Mouse (Mus musculus) common myeloid progenitor, adult 5-6 weeks (primary cell): ENCODE data around the gene Cryl1. TPM values are rescaled to one million over a fixed set of nuclear protein-coding genes. Genes with fewer than 3 reads are reported as not detected.

ENCODE experiments used
- ATAC-seq: replicated peaks from 2 replicates; pipeline ENCODE4 v1.8.0; 2016; ENCODE audit warnings: low read depth, mild to moderate bottlenecking, moderate TSS enrichment, inconsistent platforms; ENCODE audit not compliant: poor library complexity, severe bottlenecking
- total RNA-seq: library from RNA; stranded (forward); fragments of 200-1000, 187-1606 nt; gene quantifications from 2 replicates; pipeline ENCODE4 v1.2.3, GENCODE M21; 2017

The Cryl1 gene
- total RNA-seq: 11.8 and 12.1 TPM in 2 replicates

DNA sequence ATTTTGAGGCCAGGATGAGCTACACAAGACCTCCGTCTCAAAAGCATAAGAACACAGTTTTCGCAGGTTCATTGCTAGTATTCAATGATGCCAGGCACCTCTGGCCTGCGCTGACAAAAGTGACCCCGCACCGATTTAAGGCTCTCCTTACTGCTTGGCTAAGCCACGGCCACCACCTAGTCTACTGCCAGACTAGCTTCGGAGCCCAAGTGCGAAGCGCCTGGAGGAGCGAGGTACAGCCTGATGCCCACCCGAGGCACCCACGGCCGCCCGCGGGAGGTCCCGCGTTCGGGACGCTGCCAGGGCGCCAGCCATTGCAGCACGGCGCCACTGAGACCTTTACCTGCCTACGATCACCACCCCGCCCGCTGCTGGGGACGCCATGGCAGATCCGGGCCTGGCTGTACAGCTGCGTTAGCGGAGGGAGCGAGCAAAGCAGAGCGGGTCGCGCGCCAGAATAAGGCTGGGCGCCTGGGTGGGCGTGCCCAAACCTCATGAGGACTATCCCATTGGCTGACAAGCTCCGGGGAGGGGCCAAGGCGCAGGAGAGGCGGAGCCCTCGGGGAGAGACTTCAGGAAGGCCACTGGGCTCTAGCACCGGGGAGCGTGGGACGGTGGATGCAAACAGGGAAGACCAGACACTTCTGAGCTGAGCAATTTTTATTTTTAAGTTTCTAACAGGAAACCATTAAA is at the start of gene Cryl1:
TSS of gene Cryl1 (minus strand) at position 465 of the 693 bp plus-strand sequence.
- ATAC-seq: peak; percentile 99

DNA sequence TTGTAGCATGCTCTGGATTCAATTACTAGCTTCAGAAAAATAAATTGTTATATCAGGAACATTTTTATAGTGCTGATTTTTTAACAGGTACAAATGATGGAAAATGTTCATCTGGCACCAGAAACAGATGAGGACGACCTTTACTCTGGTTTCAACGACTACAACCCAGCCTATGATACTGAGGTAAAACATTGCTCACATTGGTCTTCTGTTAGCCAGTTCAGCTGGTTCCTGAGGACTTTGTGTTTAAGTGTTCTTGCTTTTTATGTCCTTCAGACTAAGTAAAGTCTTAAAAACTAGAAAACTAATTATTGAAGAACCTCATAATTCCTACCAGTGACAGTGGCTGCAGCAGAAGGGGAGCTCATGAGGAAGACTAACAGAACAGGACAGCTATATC is 32.1 kb upstream of the Cryl1 start:
- ATAC-seq: no peak

DNA sequence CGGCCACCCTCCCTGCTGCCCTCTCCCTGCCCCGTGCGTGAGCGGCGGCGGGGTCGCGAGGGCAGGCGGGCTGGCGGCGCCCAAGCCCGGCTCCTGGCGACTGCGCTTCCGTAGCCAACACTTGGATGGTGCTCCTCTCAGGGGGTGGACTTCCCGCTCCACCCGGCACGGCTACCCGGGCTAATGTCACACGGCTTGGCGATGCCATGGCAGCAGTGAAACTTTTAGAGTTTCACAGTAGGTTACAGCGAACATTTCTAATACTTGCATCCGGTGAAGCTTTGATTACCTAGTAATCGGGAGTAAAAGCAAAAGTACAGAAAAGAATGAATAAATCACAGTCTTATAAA is 25.9 kb upstream of the Cryl1 start:
- peak; percentile 66 for ATAC-seq

DNA sequence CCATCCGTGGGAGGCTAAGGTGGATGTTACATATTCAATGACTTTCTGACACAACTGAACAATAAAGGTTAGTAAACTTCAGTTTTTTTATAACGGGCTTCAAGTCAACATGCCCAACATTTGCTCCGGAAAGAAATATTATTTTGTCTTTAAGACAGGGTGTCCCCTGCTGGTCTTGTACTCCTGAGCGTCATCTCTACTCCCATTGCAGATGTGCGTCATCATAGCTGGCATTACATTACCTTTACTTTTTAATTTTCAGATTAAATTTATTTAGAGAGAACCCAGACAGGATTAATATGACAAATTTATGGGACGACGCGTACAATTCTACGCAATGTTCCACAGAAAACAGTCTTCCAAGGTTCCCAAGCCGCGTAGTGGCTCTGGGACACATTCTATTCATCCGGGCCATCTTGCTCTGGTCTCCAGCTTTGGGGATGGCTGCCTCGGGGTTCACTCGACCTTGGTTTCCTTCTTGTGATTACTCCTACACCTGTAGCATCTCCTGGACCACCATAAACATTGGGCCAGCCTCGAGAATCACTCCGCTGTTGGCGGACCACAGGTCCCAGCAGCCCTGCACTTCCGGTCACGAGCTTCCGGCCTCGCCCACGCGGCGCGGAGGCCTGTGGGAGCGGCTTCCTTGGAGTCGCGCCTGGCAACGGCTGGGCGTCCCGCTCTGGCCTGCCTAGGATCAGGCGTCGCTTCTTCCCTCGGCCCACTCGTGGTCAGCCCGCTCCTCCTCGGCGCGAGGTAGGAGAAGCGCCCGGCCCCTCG is 25.3 kb upstream of the Cryl1 start, which contains the start of gene Ift88:
TSS of gene Ift88 (plus strand) at position 631 of the 780 bp plus-strand sequence.
- peak; percentile 98 for ATAC-seq

DNA sequence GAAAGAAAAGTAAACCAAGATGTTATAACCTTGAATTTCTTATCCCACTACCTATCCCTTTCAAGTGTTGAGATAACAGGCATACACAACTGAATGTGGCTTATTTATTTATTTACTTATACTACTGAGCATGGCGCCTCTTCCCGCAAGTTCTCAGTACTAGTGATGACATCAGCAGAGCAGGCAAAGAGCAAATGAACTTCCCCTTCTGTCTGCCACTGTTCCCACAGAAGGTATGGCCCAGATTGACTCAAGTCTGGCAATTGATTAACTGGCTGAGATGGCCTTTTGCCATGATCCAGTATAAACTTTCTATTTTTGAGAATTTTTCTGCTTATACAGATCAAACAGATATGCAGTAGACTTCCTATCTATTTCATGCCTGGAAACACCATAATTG is 18.9 kb upstream of the Cryl1 start:
- ATAC-seq: 0 out of 2 replicates have a peak, but pooled peaks have one; percentile 45

DNA sequence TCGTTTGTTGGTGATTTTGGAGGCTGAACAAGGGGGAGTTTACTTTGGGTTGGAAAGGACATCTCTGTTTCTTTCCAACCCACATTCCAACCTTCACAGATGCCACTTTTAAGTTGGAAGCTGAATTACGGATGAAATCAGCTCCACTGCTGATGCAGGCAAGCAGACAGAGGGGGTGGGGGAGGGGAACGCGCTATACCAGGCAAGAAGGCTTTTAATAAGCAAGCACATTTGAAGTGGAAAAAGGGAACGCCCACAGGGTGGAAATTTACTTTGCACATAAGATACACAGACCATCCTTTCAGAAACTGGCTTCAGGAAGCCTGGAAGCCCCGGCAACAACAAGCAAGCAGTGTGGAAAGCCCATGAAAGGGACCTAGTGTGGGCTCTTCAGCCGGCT is 13.8 kb upstream of the Cryl1 start:
- no peak for ATAC-seq

DNA sequence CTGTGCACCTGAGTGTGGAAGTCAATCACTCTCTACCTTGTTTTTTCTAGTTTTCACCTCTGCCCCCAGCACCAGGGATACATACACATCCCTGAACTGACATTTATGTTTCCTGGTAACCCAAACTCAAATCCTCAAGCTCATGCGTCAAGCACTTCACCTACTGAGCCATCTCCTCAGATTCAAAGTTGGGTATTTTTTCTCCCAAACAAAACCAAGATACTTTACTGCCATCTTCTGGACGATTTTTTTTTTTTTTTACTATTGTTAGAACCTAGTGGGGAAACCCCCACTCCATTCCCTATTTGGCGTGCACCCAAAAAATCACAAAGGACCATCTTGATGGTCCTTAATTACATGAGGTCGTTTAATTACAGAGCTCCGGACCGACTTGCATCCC is 10.8 kb upstream of the Cryl1 start:
- no peak for ATAC-seq

DNA sequence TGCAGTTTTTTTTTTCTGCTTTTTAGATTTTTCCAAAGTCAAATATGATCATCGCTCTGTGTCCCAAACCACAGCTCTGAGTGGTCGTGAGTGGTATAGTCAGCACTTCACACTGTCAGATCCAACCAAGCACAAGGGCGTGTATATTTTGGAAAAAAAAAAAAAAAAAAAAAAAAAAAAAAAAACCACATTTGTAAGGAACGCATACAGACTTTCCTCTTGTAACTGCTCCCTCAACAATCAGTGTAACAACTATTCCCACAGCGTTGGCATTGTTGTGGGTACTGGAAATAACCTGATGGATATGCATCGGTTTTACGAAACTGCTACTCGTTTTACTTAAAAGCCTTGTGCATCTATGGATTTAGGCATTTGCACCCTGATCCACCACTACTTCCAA is 9.8 kb upstream of the Cryl1 start:
- ATAC-seq: no peak

DNA sequence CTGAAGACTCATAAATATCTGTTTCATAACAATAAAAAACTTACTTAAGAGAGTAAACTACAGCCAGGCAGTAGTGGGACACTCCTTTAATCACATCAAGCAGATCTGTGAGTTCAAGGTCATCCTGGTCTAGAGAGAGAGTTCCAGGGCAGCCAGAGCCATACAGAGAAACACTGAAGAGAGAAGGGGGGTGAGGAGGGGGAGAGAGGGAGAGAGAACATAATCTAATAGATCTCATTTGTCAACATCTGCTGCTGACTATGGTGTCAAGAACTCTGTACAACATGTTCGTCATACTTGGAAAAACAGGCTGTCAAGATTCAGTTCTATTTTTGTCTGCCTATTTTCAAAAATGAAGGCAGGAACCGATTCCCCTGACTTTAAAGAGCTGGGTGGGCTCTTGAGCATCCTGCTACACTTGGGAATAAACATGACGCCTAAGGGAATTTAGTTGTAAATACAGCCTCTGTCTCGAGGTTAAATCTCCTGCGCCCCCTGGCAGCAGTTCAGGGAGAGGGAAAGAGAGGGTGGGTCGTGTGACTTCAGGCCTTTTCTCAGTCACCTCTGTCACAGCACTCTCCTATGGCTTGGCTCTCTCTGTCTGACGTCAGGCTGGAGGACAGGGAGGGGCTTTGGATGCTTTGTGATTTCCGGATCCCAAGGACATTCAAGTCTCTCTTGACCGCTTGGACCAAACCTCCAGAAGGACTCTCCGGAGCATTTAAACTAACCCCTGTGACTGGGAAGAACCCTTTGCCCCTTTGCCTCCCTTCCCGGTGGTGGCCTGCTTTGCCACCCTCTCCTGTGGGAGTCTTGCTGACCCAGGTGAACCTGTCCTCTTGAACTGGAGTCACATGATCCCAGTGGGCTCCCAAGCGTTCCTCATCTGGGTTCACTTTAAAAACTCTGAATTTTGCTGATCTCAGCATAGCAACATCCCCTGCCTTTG is 9.0 kb upstream of the Cryl1 start:
- peak; percentile 71 for ATAC-seq

DNA sequence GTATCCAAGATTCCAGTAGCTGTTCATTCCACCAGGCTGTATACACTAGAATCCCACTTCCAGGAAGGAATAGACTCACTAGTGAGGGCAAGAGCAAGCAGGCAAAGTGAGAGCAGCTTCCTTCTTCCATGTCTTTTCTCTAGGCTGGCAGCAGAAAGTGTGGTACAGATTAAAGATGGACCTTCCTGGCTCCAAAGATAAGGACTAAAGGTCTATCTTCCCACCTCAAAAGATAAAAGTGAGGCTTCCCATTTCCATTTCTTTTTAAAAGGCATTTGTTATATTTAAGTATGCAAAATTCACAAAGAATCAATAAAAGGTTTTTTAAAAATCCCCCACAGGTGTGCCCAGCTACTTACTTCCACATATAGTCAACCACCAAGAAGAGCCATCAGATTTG is 4.5 kb upstream of the Cryl1 start:
- no peak for ATAC-seq

DNA sequence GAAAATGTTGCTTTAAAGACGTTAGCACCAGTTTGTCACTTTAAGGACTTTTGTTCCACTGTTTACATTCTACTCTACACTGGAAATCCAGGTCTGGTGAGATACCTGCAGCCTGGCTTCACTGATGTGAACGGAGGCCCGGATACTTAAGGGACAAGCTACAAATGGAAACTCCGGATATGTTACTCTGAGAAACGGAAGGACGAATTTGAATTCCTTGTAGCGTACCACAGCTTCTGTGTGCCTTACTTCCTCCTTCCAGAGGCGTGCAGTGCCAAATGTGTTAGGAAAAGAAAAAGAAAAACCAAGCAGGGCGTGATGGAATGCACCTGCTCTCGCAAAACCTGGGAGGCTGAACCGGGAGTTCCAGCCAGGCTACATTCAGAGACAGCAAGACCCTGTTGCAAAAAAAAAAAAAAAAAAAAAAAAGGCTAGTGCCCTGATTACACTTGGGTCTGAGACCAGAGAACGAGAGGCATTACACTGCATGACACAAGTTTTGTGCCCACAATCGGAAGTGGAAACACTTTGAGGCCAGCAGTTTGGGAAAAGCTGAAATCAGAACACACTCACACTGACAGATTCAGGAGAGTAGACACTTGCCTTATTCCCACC is 591 bp upstream of the Cryl1 start:
- peak; percentile 75 for ATAC-seq

DNA sequence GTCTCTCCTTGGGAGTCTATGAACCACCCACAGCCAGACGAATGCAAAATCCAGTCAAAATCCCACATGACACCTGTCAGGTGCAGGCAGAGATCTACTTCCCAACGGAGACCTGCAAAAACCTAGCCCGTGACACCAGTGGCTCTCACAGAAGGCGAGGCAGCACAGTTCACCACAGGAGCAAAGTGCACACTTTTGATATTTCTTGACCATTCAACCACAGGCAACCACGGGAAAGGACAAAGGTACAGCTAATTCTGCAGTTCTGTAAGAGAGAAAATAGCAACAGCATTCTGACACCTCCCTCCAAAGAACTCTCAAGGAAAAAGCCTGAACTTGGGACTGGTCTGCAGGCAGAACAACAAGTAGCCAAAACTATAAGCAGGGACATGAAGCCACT is 1.1 kb downstream of the Cryl1 start:
- no peak for ATAC-seq

DNA sequence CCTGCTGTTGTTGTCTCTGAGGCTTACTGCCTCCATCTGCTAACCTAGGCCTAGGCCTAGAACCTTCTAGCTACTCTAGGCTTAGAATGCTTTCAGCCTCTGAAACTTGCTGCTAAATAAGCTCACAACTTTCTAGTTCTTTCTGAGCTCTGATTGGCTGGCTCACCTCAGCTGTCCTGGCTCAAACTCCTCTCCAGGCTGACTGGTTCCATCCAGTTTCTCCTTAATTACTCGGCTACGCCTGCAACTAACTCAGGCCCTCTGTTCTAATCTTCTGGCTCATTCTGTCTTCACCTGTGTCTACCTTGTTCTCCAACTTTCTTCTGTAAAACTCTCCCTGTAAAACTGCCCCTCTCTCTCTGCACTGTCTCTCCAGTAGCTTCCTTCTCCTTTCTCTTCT is 2.9 kb downstream of the Cryl1 start:
- no peak for ATAC-seq

DNA sequence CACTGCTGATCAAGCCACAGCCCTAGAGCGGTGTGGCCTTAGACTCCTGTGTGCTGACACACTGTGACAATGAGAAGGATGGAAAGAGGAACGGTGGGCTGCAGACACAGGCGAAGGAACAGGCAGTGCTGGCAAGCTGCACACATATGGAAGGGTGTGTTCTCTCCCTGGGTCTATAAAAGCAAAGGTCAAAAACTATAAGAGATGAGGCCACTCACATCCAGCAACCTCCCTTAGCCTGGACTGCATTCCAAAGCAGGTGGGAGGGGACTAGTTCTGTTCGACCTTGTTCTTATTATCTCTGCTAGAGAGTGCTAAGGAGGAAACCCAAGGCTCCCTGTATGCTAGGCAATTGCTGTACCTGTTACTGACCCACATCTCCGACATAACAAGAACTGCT is 6.1 kb downstream of the Cryl1 start:
- no peak for ATAC-seq

DNA sequence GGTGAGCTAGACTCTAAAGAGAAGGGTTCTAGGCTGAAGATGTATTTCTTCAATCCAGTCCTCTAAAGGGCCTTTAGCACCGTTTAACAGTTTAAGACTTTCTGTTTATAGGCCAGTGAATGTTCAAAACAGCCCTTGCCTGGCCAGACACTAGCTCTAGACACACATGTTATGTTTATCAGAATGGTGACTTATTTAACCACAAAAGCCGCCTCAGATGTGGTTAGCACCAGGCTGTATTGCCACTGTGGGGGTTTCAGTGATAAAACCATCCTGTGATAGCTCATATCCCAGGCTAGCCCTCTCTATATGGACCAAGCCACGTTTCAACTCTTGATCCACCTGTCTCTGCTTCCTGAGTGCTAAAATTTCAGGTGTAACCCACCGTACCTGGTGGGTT is 6.7 kb downstream of the Cryl1 start:
- ATAC-seq: no peak

DNA sequence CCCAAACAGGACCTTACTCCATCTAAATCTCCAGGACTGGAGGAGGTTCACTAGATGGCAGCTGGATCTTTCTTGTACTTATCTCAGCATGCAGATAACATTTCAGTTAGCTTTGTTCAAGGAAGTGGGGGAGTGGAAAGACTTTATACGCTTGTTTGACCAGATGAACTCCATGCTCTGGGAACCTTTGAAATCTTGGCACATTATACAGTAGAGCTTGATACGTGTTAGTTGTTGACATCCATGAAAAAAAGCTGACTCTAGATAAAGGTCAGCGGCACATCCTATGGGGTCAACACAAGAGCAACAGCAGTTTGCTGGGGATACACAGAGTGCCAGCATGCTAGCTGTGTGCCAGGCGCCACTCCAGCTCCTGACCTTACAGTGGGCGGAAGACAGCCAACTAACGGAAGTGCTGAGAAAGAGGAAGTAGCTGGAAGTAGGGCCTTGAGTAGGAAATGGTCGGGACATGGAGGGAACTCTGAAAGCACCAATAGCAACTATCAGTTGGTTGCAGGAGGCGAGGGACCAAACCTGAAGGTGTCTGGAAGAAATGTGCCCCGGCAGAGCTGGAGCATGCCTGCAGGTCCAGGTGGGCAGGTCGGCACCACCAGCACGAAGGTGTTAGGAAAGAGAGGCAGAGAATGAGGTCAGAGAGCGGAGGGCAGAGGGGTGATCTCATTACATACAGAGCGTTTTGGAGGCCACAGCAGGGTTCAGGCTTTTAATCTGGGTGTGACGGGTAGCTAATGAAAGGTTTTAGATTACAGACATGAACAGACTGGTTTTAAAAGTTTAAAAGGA is 11.4 kb downstream of the Cryl1 start:
- peak; percentile 86 for ATAC-seq

DNA sequence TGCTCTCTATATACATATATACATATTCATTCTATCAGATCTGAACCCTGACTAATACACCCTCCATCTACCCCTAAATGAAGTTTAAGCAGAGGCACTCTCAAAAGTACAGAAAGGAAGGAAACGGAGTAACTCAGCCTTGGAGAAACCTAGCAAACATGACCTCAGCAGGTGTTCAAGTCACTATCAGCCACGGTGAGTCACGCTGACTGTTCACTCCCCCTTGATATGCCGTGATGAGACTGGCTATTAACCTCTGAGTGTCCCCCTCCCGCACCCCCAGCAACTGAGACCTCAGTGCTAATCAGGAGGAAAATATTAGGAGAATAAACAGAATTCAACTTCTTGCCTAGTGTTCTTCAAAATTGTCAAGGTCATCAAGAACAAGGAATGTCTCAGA is 12.7 kb downstream of the Cryl1 start:
- no peak for ATAC-seq

DNA sequence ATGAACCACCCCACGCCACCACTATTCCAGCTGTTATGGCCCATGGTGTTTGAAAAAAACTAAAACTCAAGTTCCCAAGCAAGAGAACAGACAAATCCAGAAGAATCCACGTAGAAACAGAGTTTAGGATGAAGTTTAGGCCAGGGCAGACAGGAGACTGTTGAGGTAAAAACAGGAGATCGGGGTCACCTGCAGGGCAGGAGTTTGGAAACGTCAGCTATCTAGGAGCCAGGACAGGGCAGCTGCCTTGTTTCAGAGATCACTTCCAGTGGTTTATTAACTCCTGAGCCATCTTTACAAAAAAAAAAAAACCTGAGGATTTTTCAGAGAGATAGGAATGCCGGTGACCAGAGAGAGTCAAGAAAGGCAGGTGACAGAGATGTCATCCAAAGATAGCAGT is 20.8 kb downstream of the Cryl1 start:
- no peak for ATAC-seq

DNA sequence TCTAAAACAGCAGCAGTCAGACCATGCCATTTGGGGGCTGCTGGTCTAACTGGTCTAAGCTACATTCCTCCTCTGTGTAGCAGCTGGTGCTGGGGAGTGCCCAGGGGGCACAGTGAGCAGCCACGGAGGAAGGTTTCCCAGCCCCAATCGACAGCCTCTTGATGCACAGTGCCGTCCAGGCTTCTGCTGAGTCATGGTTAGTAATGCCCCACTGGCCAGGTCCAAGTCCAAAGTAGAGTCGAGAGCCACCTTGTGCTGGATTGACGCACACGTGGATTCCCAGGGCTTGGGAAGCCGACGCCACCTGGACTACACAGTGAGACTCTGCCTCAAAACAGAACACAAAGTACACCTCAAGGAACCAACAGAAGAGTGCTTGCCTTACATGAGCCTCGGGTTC is 21.4 kb downstream of the Cryl1 start:
- ATAC-seq: no peak
